Mouse (Mus musculus) kidney, embryonic 14.5 days (tissue): Measurements from ENCODE around the gene Aldh6a1. TPM values are rescaled to one million over a fixed set of nuclear protein-coding genes. Genes with fewer than 3 reads are reported as not detected.

ENCODE experiments used
- ATAC-seq: fragments of 200-750 bp; cut with Nextera tagmentation; 2 replicates; pipeline ENCODE4 v1.8.0; 2017; ENCODE audit warnings: moderate number of reproducible peaks, mild to moderate bottlenecking, moderate TSS enrichment, moderate library complexity; ENCODE audit not compliant: low FRiP score, low TSS enrichment
- H3K27ac ChIP-seq: fragments of 300-500 bp; sonication (generic); 2 replicates; pipeline ENCODE4 v1.5.1; 2014; ENCODE audit warnings: low read depth, mild to moderate bottlenecking, low read length, moderate library complexity, mixed read lengths
- H3K27me3 ChIP-seq: fragments of 300-500 bp; sonication (generic); 2 replicates; pipeline ENCODE4 v1.6.1; 2014; ENCODE audit warnings: mild to moderate bottlenecking, low read length; ENCODE audit not compliant: control insufficient read depth, insufficient read depth
- H3K36me3 ChIP-seq: fragments of 300-500 bp; sonication (generic); 2 replicates; pipeline ENCODE4 v1.6.1; 2014; ENCODE audit warnings: low read length, mixed read lengths; ENCODE audit not compliant: control insufficient read depth, insufficient read depth
- H3K4me1 ChIP-seq: fragments of 300-500 bp; sonication (generic); 2 replicates; pipeline ENCODE4 v1.6.1; 2014; ENCODE audit warnings: low read length, mixed read lengths; ENCODE audit not compliant: control insufficient read depth, insufficient read depth
- H3K4me2 ChIP-seq: fragments of 300-500 bp; sonication (generic); replicated peaks from 2 replicates; pipeline ENCODE4 v1.6.1; 2014; ENCODE audit warnings: low read depth, mild to moderate bottlenecking, low read length
- H3K4me3 ChIP-seq: fragments of 300-500 bp; sonication (generic); 2 replicates; pipeline ENCODE4 v1.5.1; 2014; ENCODE audit warnings: mild to moderate bottlenecking, low read length
- H3K9ac ChIP-seq: fragments of 300-500 bp; sonication (generic); 2 replicates; pipeline ENCODE4 v1.6.1; 2014; ENCODE audit warnings: low read depth, mild to moderate bottlenecking, low read length, moderate library complexity
- H3K9me3 ChIP-seq: fragments of 300-500 bp; sonication (generic); 2 replicates; pipeline ENCODE4 v1.6.1; 2016; ENCODE audit warnings: low read length; ENCODE audit not compliant: control insufficient read depth
- WGBS: fragments of 180-500 bp; shearing (Covaris S2); extraction: QIAGEN DNeasy Blood & Tissue Kit; methylation state at CpG from one replicate; pipeline ENCODE4 v1.1.7; 2014; 5-methylcytosine and 5-hydroxymethylcytosine counted together
- polyA plus RNA-seq: library from polyadenylated mRNA; unstranded; fragments of >200 nt; fragmentation: Nextera tagmentation; extraction: Ambion mirVana; gene quantifications from 2 replicates; pipeline ENCODE4 v1.2.1, GENCODE M21; 2014

Gene Aldh6a1
- polyA plus RNA-seq, 1 experiment from 2014 or later, result 50.2 TPM

DNA sequence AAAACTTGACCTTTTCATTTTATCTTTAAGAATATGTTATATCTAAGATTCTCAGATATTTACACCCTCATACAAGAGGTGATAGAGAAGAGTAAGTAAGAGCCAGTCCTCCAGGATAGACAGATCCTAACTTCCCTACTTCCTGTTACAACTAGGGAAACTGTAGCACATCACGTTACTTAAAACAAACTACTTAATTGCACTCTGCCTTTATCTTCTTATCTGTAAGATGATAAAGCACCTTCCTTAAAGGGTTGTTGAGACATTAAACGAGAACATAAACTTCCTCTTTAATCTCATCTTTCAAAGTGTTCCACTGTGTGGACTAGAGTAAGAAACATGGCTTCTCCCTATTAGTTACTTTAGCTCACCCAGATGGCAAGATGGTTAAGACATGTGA, 12.1 kb downstream of the Aldh6a1 start:
- H3K36me3 ChIP-seq, result no peaks in the 10 kb centered on the region
- H3K27me3 ChIP-seq, result no peaks in the 10 kb centered on the region
- no peak overlapping the region for H3K4me3 ChIP-seq
- H3K4me2 ChIP-seq, result no peak overlapping the region
- H3K9ac ChIP-seq, result no peak overlapping the region
- H3K4me1 ChIP-seq, result no peaks in the 10 kb centered on the region
- ATAC-seq, result no peak
- 61% methylated on average over 2 of the region's 2 CpGs for WGBS
- H3K9me3 ChIP-seq, result no peaks in the 10 kb centered on the region
- H3K27ac ChIP-seq, result no peak overlapping the region

DNA sequence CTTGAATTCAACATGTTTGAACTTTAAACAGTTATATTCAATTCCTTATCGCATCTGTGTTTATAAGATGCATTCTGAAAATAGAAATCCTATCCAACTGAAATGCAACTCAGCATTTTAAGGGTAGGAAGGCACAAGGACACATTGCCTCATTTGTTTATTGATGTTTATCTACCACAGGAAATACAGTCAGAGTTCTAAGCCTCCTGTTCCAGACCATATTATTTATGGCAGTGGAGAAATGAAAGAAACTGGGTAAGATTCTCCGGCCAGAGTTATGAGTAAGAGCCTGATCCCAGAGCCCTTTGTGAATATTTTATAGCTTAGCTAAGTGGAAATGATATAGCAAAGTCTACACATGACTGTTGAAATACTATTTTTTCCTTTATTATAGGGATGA, 21.0 kb downstream of the Aldh6a1 start:
- Histone ChIP-seq H3K9ac (no peak overlapping the region), H3K36me3 (no peaks in the 10 kb centered on the region), H3K27ac (no peak overlapping the region), H3K4me3 (no peak overlapping the region), H3K27me3 (no peaks in the 10 kb centered on the region), H3K4me1 (no peaks in the 10 kb centered on the region), H3K4me2 (no peak overlapping the region), H3K9me3 (no peaks in the 10 kb centered on the region)
- WGBS, result 71% methylated on average over 2 of the region's 2 CpGs
- ATAC-seq, result no peak

DNA sequence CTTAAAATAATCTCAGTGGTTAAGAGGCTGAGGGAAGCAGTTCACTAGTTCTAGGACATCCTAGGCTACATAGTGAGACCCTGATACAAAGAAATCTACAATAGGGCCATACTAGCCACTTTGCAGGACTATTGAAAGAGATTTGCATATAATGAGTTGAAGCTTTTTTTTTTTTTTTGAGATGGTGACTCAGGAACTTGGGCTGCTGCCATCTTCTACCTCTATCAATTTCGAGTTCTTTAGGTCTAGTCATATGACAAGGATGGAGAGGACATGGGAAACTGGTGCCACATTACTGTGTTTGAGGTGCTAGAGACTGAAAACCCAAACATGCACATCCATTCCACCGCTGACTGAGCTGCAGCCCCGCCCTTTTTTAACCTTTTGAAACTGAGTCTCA, 26.8 kb downstream of the Aldh6a1 start:
- no peak overlapping the region for H3K4me2 ChIP-seq
- ATAC-seq, result no peak
- H3K4me1 ChIP-seq, result no peaks in the 10 kb centered on the region
- no peaks in the 10 kb centered on the region for H3K36me3 ChIP-seq
- no peak overlapping the region for H3K27ac ChIP-seq
- no peaks in the 10 kb centered on the region for H3K27me3 ChIP-seq
- H3K9me3 ChIP-seq, result no peaks in the 10 kb centered on the region
- 59% methylated on average over 3 of the region's 3 CpGs for WGBS
- no peak overlapping the region for H3K4me3 ChIP-seq
- no peak overlapping the region for H3K9ac ChIP-seq

- Histone ChIP-seq H3K36me3 (no peaks in the 10 kb centered on the region), H3K9ac (peak overlapping the region; percentile 58), H3K27me3 (no peaks in the 10 kb centered on the region), H3K4me1 (peaks cover 4% of the 10 kb centered on the region; the same call in 1 of the 2 replicates), H3K4me3 (peak overlapping the region; percentile 49), H3K9me3 (0 out of 2 replicates have a peak, but pooled peaks cover 4% of the 10 kb centered on the region), H3K27ac (no peak overlapping the region), H3K4me2 (peak overlapping the region; percentile 55)
- WGBS, result 36% methylated on average over 18 of the region's 18 CpGs
- no peak for ATAC-seq
Observed at GRCm38 (mm10) chr12:84417605-84417922, 33.2 kb downstream of the Aldh6a1 start.

- H3K27ac ChIP-seq, result no peak within 1 kb of the TSS
- peak; percentile 89 for ATAC-seq
Observed at GRCm38 (mm10) chr12:84416834-84417604, 33.8 kb downstream of the Aldh6a1 start, which contains the start of gene Rnf113a2. Gene Rnf113a2 (plus strand): TSS chr12:84417196.

DNA sequence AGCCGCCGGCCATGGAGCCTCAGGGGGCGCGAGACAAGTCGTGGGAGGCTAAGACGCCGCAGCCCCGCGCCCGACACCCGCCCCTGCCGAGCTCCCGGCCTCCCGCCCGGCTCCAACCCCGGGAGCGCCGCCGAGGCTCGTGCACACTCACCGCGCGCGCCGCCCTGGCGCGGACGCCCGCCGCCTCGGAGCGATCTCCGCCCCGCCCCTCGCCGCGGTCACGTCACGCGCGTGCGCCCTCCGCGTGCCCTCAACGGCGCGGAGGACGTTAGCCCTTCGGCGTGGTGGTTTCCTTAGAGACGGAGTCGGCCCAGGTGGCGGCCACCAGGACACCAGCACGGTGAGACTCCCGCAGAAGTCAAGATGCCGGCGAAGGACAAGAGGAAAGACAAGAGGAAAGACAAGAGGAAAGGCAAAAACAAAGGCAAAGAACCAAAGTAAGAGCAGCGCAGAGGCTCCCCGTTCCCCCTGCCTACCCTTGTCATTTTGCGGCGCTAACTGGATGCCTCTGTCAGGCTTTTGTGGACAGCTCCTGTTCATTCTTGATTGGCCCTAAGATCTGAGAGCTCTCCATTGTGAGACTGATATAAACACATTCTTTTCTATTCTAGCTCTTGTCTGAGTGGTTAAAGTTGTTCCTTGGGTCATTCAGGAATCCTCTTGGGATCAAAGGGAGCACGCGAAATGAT, 41.8 kb downstream of the Aldh6a1 start, which contains the start of the genes Entpd5 and Bbof1:
Gene Entpd5 (minus strand): TSS at position 211 of the 689 bp plus-strand sequence.
Gene Bbof1 (plus strand): TSS at position 253 of the 689 bp plus-strand sequence.
- peak within 1 kb of the TSS; percentile 97 for H3K4me2 ChIP-seq
- under 1% methylated on average over 60 of the region's 63 CpGs for WGBS
- peak; percentile 87 for ATAC-seq
- H3K9ac ChIP-seq, result peak within 1 kb of the TSS; percentile 85
- H3K4me3 ChIP-seq, result peak within 1 kb of the TSS; percentile 67
- no peaks in the 10 kb centered on the region for H3K27me3 ChIP-seq
- H3K9me3 ChIP-seq, result no peaks in the 10 kb centered on the region
- H3K36me3 ChIP-seq, result no peaks in the 10 kb centered on the region
- peak within 1 kb of the TSS; percentile 65 for H3K27ac ChIP-seq
- peaks cover 4% of the 10 kb centered on the region; the same call in 1 of the 2 replicates for H3K4me1 ChIP-seq

More at GRCm38 (mm10) chr12:84416834-84417604, 33.8 kb downstream of the Aldh6a1 start, which contains the start of gene Rnf113a2:
- Histone ChIP-seq H3K4me1 (peaks cover 4% of the 10 kb centered on the region; the same call in 1 of the 2 replicates), H3K9me3 (0 out of 2 replicates have a peak, but pooled peaks cover 4% of the 10 kb centered on the region), H3K4me3 (peak within 1 kb of the TSS; percentile 49), H3K27me3 (no peaks in the 10 kb centered on the region), H3K9ac (peak within 1 kb of the TSS; percentile 58), H3K4me2 (peak within 1 kb of the TSS; percentile 55), H3K36me3 (no peaks in the 10 kb centered on the region)
- 3% methylated on average over 50 of the region's 50 CpGs for WGBS

DNA sequence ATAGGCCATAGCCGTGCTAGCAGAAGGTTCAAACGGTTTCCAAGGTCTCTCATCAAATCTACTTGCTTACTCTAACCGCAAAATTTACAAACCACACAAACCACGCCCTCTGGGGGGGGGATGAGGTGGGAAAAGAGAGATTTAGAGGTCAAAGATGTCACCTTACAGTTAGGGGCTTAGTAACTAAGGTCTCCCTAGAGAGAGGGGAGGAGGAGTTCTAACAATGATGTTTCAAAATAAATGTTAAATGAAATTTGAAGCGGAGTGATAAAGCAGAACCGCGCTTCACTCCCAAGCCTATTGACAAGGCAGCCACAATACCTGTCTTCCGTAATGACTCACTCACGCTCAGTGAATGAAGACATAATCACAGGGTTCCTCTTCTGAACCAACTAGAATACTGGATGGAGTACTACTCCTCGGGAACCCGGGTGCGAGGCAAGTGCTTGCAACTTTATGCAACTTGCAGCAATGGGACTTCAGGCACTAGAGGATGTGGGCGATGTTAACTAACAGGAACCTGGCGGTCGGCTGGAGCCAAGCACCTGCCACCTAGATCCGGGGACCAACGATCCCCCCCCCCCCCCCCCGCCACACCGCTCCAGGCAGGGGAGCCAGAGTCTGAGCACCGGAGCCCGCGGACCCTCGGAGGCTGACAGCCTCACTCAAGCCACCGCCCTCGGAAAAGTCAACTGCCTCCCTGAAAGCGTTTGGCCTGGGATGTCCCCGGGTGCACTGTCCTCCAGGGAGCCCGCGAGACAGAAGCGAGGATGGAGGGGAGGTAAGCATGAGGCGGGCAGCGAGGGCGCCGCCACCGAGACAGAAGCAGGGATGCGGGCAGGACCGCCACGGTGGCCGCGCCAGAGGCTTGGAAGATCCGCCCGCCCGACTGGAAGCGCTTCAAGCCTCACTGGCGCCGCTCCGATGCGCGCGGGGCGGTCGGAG, 42.7 kb downstream of the Aldh6a1 start:
- H3K36me3 ChIP-seq, result no peaks in the 10 kb centered on the region
- H3K4me1 ChIP-seq, result peaks cover 4% of the 10 kb centered on the region; the same call in 1 of the 2 replicates
- WGBS, result 2% methylated on average over 48 of the region's 52 CpGs
- peak overlapping the region; percentile 97 for H3K4me2 ChIP-seq
- peak overlapping the region; percentile 67 for H3K4me3 ChIP-seq
- no peaks in the 10 kb centered on the region for H3K27me3 ChIP-seq
- H3K9me3 ChIP-seq, result no peaks in the 10 kb centered on the region
- peak overlapping the region; percentile 65; the same call in 1 of the 2 replicates for H3K27ac ChIP-seq
- H3K9ac ChIP-seq, result peak overlapping the region; percentile 85
- ATAC-seq, result peak; percentile 68

DNA sequence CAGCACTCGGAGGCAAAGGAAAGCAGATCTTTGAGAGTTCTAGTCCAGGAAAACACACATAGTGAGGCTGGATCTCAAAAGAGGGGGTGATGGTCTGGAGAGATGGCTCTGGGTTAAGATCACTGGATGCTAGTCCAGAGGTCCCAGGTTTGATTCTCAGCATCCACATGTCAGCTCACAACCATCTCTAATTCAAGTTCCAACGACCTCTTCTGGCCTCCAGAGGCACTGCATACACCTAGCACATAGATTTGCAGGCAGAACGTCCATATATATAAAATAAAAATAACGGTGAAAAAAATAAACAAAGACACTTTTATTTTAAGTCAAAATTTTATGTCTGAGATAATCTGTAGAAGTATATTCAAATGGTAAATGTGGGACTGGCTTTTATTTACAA, 43.5 kb downstream of the Aldh6a1 start:
- peaks cover 4% of the 10 kb centered on the region; the same call in 1 of the 2 replicates for H3K4me1 ChIP-seq
- H3K9ac ChIP-seq, result no peak overlapping the region
- no peak for ATAC-seq
- no peaks in the 10 kb centered on the region for H3K9me3 ChIP-seq
- H3K36me3 ChIP-seq, result no peaks in the 10 kb centered on the region
- H3K27ac ChIP-seq, result no peak overlapping the region
- H3K4me2 ChIP-seq, result no peak overlapping the region
- H3K27me3 ChIP-seq, result no peaks in the 10 kb centered on the region
- H3K4me3 ChIP-seq, result no peak overlapping the region
- whole genome bisulfite sequencing, result 59% methylated on average over 4 of the region's 4 CpGs
